Mouse (Mus musculus): ENCODE measurements around the gene Lipc. TPM values are rescaled to one million over a fixed set of nuclear protein-coding genes. Genes with fewer than 3 reads are reported as not detected.

Lipc gene
- polyA plus RNA-seq, 1 experiment from 2014 or later, result not detected

DNA sequence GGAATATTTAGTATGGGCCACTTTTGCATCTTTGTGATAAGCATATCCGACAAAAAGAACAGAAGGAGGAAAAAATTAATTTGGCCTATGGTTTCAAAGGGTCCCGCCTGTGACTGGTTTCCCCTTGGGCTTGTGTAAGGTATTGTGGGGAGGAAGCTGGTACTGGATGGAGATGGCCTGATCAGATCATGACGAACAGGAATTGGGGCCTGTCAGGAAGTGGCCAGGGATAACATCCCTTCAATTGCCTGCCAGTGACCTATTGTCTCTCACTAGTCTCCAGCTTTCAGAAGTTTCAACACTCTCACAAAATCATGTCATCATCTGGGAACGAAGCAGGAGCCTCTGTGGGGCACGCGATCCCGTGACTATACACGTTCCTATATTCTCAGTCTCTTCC lies 2.7 kb downstream of the Lipc start:
- peaks cover 10% of the 10 kb centered on the region for H3K4me1 ChIP-seq
- no peaks in the 10 kb centered on the region for H3K27me3 ChIP-seq (replicated peaks; ENCODE audit: low read depth, poor library complexity, severe bottlenecking)
- no peak for DNase-seq (ENCODE audit: low spot score)
- H3K36me3 ChIP-seq (replicated peaks), result no peaks in the 10 kb centered on the region
- H3K4me3 ChIP-seq, result no peak overlapping the region
- no peaks in the 10 kb centered on the region for H3K9me3 ChIP-seq
- no peak overlapping the region for H3K27ac ChIP-seq (replicated peaks)
- WGBS, result 85% methylated on average over 8 of the region's 8 CpGs

- no peak overlapping the region for H3K4me3 ChIP-seq
- no peak for DNase-seq (ENCODE audit: low spot score)
- no peaks in the 10 kb centered on the region for H3K27me3 ChIP-seq (replicated peaks; ENCODE audit: low read depth, poor library complexity, severe bottlenecking)
- no peak overlapping the region for H3K27ac ChIP-seq (replicated peaks)
- no peaks in the 10 kb centered on the region for H3K9me3 ChIP-seq
- H3K4me1 ChIP-seq, result peaks cover 3% of the 10 kb centered on the region; the same call in 1 of the 2 replicates
- no peaks in the 10 kb centered on the region for H3K36me3 ChIP-seq (replicated peaks)
- WGBS, result 84% methylated on average over 5 of the region's 5 CpGs
Measured at GRCm38 (mm10) chr9:70947312-70947711, 4.7 kb downstream of the Lipc start.

DNA sequence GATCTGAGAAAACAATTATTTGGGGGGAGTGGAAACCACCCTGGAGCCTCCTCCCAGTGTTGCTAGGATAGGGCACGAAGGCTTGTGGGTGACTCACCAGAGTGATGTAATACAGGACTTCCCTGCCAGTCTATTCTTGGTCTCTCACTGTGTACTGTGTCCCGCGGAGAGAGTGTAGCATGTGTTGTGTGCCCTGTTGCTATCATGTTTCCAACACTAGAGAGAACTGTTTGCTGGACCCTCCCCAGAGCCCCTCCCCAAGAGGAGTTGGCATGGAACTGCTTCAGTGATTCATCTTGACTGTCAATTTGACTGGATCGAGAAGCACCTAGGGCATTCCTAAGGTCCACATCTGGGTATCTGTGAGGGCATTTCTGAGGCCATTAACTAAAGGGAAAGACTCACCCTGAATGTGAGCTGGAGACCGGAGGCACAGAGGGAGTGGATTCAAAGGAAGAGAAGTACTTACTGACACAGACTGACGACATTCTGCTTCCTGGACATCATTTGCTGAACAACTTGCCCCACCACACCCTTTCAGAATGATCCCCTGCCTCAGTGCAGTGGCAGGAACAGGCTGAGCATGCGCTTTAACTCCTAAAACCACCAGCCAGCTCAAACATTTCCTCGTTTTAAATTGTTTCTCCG lies 9.2 kb downstream of the Lipc start:
- Histone ChIP-seq H3K36me3 (replicated peaks) (no peaks in the 10 kb centered on the region), H3K4me3 (no peak overlapping the region), H3K27ac (replicated peaks) (no peak overlapping the region)

DNA sequence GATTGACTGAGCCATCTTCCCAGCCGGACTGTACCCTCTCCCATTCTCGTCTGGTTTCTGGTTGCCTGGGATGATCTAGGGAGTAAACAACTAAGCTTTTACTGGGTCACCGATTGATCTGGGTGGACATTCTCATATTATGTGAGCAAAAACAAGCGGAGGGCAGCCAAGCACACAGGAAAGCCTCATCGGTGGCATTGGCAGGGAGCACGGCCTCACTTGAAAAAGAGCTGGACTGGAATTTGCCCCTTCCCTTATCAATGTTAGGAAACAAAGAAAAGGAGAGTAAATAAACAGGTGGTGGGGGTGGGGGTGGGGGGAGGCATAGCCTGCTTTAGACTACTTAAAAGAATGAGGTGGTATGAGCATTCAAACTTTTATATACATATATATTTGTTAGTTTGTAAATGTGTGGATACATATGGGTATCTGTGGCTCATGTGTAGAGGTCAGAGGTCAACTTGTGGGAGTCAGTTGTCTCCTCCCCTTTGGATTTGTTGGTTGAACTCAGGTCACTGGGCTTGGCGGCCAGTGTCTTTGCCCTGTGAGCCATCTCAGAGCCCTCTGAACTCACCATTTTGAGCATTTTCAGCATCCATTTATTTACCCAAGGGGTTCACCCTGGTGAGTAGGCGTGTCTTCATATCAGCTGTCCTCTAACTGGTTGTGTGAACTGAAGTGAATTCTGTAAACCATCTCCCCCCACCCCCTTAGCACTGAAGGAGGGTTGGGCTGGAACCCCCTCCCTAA lies 12.1 kb downstream of the Lipc start:
- Histone ChIP-seq H3K4me1 (peaks cover 9% of the 10 kb centered on the region; the same call in 1 of the 2 replicates), H3K27me3 (replicated peaks; ENCODE audit: low read depth, poor library complexity, severe bottlenecking) (no peaks in the 10 kb centered on the region), H3K27ac (replicated peaks) (no peak overlapping the region), H3K36me3 (replicated peaks) (no peaks in the 10 kb centered on the region), H3K9me3 (no peaks in the 10 kb centered on the region), H3K4me3 (no peak overlapping the region)
- no peak for DNase-seq (ENCODE audit: low spot score)
- WGBS, result 75% methylated on average over 8 of the region's 8 CpGs

More for the DNA sequence above, 9.2 kb downstream of the Lipc start:
- H3K4me1 ChIP-seq, result peaks cover 9% of the 10 kb centered on the region; the same call in 1 of the 2 replicates
- DNase-seq (ENCODE audit: low spot score), result no peak
- no peaks in the 10 kb centered on the region for H3K27me3 ChIP-seq (replicated peaks; ENCODE audit: low read depth, poor library complexity, severe bottlenecking)
- WGBS, result 82% methylated on average over 9 of the region's 9 CpGs
- no peaks in the 10 kb centered on the region for H3K9me3 ChIP-seq

- no peaks in the 10 kb centered on the region for H3K27me3 ChIP-seq (replicated peaks; ENCODE audit: low read depth, poor library complexity, severe bottlenecking)
Measured at GRCm38 (mm10) chr9:70938850-70939249, 13.2 kb downstream of the Lipc start.

GRCm38 (mm10) chr9:70938134-70938533 lies 13.9 kb downstream of the Lipc start:
- Histone ChIP-seq H3K27ac (replicated peaks) (no peak overlapping the region), H3K36me3 (replicated peaks) (no peaks in the 10 kb centered on the region), H3K27me3 (replicated peaks; ENCODE audit: low read depth, poor library complexity, severe bottlenecking) (no peaks in the 10 kb centered on the region), H3K4me3 (no peak overlapping the region), H3K9me3 (no peaks in the 10 kb centered on the region), H3K4me1 (peaks cover 9% of the 10 kb centered on the region; the same call in 1 of the 2 replicates)
- no peak for DNase-seq (ENCODE audit: low spot score)
- 92% methylated on average over 6 of the region's 6 CpGs for WGBS

More at GRCm38 (mm10) chr9:70938850-70939249, 13.2 kb downstream of the Lipc start:
- WGBS, result 56% methylated on average over 2 of the region's 2 CpGs
- H3K4me3 ChIP-seq, result no peak overlapping the region
- no peaks in the 10 kb centered on the region for H3K36me3 ChIP-seq (replicated peaks)
- DNase-seq (ENCODE audit: low spot score), result no peak
- H3K9me3 ChIP-seq, result no peaks in the 10 kb centered on the region
- no peak overlapping the region for H3K27ac ChIP-seq (replicated peaks)
- peaks cover 9% of the 10 kb centered on the region; the same call in 1 of the 2 replicates for H3K4me1 ChIP-seq

GRCm38 (mm10) chr9:70934587-70935295 lies 17.3 kb downstream of the Lipc start:
- Histone ChIP-seq H3K9me3 (no peaks in the 10 kb centered on the region), H3K4me3 (no peak overlapping the region), H3K4me1 (peaks cover 6% of the 10 kb centered on the region; the same call in 1 of the 2 replicates), H3K27me3 (replicated peaks; ENCODE audit: low read depth, poor library complexity, severe bottlenecking) (no peaks in the 10 kb centered on the region), H3K27ac (replicated peaks) (no peak overlapping the region), H3K36me3 (replicated peaks) (no peaks in the 10 kb centered on the region)
- WGBS, result 73% methylated on average over 8 of the region's 8 CpGs
- DNase-seq (ENCODE audit: low spot score), result no peak

DNA sequence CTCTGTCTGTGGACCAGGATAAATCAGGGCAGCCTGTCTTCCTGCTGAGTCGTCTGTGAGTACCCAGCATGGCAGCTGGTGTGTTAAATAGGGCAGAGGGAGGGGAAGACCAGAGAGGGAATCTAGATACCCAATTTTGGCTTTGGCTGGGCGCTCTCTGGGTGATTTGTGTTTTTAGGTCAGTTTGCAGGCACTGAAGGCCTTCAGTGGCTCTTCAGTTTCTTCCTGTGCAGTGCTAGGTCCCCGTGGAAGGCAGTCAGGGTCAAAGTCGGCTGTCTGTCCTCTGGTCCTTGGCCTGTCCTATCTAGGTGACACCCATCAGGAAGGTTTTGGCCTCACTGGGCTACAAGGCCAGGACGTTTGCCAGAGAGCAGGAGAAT lies 21.4 kb downstream of the Lipc start:
- Histone ChIP-seq H3K4me1 (no peaks in the 10 kb centered on the region), H3K27ac (replicated peaks) (no peak overlapping the region), H3K27me3 (replicated peaks; ENCODE audit: low read depth, poor library complexity, severe bottlenecking) (no peaks in the 10 kb centered on the region), H3K9me3 (no peaks in the 10 kb centered on the region), H3K36me3 (replicated peaks) (no peaks in the 10 kb centered on the region), H3K4me3 (no peak overlapping the region)
- WGBS, result 77% methylated on average over 5 of the region's 5 CpGs
- DNase-seq (ENCODE audit: low spot score), result no peak

DNA sequence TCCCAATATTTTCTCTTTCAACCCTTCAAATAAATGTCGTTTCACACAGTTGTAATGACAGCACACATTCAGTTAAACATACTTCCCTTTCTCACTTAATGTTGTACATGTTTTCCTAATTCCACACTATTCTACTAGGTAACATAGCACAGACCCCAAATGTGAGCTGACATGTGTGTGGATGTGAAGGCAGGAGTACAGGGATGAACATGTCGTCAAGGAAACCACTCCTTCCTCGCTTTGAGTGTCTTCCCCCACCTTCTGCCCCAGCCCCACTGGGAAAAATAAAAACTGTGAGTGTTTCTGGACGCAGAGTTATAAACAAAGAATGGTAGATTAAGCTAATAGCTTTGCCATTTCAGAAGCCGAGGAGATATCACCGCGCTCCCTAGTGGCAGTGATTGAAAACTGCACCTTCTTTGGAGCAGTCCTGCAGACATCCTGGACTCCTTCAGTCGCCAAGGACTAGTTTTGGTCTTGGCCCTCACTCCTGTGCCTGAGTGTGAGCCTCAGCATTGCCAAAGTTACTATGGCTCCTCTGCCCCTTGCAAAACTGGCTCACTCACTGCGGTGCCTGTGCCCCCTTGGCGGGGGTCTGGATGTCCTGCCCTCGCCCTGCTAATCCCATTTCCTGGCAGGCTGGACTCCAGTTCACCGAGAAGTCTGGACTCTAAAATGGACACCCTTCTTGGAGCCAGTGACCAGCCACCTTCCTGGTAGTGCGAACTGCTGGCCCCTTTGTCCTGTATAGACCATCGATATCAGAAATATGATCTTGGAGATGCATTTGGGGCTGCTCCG lies 22.0 kb downstream of the Lipc start:
- H3K27me3 ChIP-seq (replicated peaks; ENCODE audit: low read depth, poor library complexity, severe bottlenecking), result no peaks in the 10 kb centered on the region
- 58% methylated on average over 15 of the region's 15 CpGs for WGBS
- no peaks in the 10 kb centered on the region for H3K4me1 ChIP-seq
- H3K9me3 ChIP-seq, result no peaks in the 10 kb centered on the region
- H3K27ac ChIP-seq (replicated peaks), result no peak overlapping the region
- H3K36me3 ChIP-seq (replicated peaks), result no peaks in the 10 kb centered on the region
- peak; percentile 43 for DNase-seq (ENCODE audit: low spot score)
- H3K4me3 ChIP-seq, result no peak overlapping the region

- 68% methylated on average over 1 of the region's 1 CpGs for WGBS
- no peaks in the 10 kb centered on the region for H3K9me3 ChIP-seq
Measured at GRCm38 (mm10) chr9:70928472-70928871, 23.6 kb downstream of the Lipc start.

GRCm38 (mm10) chr9:70927701-70928100 lies 24.3 kb downstream of the Lipc start:
- no peaks in the 10 kb centered on the region for H3K4me1 ChIP-seq
- H3K9me3 ChIP-seq, result no peaks in the 10 kb centered on the region
- H3K27me3 ChIP-seq (replicated peaks; ENCODE audit: low read depth, poor library complexity, severe bottlenecking), result no peaks in the 10 kb centered on the region
- DNase-seq (ENCODE audit: low spot score), result no peak
- no peaks in the 10 kb centered on the region for H3K36me3 ChIP-seq (replicated peaks)
- no peak overlapping the region for H3K27ac ChIP-seq (replicated peaks)
- no peak overlapping the region for H3K4me3 ChIP-seq

More at GRCm38 (mm10) chr9:70928472-70928871, 23.6 kb downstream of the Lipc start:
- DNase-seq (ENCODE audit: low spot score), result no peak
- Histone ChIP-seq H3K4me3 (no peak overlapping the region), H3K36me3 (replicated peaks) (no peaks in the 10 kb centered on the region), H3K27me3 (replicated peaks; ENCODE audit: low read depth, poor library complexity, severe bottlenecking) (no peaks in the 10 kb centered on the region), H3K27ac (replicated peaks) (no peak overlapping the region), H3K4me1 (no peaks in the 10 kb centered on the region)
